Mouse (Mus musculus) lung, postnatal 25 days (tissue): ENCODE data around the gene Otub1.
A peak's percentile ranks its signal among the peaks of the same experiment; 100 is the strongest.

Experiments
- DNase-seq: peaks from one replicate; pipeline ENCODE4 v3.0.0; 2022; ENCODE audit warnings: low spot score

The Otub1 gene

DNA sequence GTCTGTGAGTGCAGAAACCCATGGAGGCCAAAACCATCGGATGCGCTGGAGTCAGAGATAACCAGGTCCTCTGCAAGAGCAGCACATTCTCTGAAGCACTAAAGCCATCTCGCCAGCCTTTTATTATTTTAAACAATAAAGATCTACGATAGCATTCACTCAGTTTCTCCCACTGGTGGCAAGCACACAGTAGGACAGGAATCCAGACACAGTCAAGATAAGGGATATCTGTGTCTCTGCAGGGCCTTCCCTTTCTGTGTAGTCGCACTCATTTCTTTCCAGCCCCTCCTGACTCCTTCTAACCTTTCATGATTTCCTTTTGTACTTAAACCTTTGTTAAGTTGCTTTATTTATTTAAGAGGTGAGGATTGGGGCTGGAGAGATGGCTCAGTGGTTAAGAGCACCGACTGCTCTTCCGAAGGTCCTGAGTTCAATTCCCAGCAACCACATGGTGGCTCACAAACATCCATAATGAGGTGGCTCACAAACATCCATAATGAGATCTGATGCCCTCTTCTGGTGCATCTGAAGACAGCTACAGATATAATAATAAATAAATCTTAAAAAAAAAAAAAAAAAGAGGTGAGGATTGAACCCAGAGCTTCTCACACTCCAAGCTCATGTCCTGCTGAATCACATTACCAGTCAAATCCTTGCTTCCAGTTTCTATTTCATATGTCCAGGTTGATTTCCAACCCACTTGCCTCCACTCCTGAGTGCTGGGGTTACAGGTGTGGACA lies 4.0 kb upstream of the Otub1 start:
- DNase-seq: no peak

DNA sequence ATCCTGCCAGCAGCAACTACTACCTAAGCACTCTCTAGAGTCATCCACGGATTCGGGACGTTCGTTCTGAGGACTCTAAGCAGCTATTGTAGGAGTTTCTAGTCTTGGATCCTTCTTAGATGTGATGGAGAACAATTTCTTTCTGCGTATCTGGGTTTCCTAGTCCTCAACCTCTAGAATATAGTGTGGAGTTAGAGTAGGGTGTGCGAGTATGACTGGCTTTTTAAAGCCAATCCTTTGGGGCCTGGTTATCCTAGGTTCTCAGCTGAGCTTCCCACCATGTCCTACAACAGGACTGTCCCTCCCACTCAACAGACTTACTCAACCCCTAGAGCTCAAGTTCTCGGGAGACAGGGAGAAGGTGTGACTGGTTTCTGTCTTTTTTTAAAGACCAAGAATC lies 790 bp downstream of the Otub1 start:
- no peak for DNase-seq

GRCm38 (mm10) chr19:7204898-7205297 lies 1.2 kb downstream of the Otub1 start:
- no peak for DNase-seq

DNA sequence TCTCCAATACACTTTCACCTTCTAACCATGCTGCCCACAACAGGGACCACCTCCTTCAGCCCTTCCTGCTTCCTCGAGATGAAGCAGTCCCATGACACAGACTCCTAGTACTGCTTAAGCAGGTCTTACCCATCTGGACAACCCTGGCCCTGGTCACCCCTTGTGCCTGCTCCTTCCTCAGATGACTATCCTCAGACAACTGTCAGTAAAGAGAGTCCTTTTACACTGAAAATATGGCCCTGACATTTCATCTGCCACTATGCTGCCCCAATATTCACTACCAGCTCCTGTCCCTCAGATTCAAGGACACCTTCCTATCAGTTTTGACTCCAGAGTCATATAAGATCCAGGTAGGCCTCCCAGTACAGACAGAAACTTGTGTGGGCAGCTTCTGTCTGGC lies 5.7 kb downstream of the Otub1 start:
- DNase-seq: no peak

DNA sequence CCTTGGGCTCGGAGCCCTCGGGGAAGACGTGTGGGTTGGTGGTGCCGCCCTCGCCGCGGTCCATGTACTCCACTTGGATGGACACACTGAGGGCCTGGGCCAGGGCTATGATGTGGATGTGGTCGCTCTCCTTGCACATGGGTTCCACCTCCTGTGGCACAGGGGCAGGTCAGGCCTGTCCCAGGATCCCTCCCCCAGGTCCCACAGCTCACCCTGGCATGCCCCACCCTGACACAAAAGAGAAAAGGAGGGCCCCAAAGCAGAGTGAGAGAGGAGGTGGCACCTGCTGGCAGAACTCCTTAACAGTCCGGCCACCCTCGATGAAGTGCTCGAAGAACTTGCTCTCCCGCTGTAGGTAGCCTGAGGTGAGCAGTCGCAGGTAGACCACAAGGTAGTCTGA lies 7.0 kb downstream of the Otub1 start:
- DNase-seq: no peak

DNA sequence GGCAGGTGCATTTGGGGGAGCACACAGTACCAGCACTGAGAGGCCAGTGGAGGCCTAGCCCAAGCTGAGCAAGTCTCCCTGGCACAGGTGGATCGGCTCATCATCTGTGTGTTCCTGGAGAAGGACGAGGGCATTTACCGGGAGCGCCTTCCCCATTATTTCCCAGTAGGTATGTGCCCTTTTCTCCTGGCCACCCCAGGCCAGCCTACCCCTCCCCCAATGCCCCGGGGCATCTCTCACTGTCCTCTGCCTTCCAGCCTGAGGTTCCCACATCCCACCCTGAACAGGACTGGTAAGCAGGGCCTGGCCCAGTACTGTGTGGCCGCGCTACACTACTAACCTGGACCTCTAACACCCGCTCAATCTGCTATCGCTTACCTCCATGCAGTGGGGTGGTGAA lies 8.7 kb downstream of the Otub1 start:
- no peak for DNase-seq

DNA sequence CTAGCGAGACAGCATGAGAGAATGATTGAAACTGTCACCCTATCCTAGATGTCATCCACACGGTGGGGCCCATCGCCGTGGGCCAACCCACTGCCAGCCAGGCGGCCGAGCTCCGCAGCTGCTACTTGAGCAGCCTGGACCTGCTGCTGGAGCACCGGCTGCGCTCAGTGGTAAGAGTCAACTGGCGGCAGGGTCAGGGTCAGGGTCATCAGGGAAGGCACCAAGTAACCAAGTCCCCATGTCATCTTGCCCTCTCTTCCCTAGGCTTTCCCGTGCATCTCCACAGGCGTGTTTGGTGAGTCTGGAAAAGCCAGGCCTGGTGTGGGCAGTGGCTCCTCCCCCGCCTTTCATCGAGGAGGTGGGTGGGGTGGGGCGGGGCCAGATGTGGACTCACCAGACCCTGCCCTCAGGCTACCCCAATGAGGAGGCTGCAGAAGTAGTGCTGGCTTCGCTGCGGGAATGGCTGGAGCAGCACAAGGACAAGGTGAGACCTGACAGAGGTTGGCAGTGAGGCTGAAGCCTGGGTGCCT lies 9.3 kb downstream of the Otub1 start:
- DNase-seq: peak; percentile 10

DNA sequence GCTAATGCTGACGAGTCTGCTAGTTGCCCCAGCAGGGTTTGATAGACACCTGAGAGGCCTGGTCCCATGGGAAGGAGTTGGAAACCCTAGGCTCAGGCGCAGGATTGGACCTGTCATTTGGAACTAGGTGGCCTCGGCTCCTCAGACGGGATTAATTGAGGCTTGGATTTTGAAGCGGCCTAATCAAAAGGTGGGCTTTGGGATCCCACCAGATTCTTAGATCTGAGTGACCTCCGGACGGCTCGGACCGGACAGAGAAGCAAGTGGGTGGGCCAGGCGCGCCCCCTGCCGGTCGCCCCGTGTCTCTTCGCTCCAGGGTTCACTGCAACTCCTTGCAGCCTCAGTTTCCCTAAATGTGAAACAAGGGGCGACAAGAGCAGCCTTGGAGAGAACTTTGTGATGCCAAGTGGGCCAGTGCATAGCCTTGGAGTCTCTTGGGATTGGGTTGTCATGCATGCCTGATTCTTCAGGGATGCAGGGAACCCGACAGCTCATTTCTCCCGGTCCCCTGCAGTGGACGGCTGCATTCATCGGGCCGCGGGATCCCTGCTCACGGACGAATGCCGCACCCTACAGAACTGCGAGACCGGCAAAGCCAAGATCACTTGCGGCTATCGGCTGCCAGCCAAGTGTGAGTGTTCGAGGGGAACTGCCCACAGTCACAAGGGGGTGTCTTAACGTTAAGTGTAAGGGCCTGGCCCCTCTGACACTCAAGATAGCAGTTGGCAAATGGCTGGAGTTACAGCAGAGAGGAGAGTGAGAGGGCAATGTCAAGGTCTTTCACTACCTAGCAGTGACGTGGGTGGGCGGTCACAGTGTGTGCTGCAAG lies 10.0 kb downstream of the Otub1 start:
- DNase-seq: peak; percentile 56

DNA sequence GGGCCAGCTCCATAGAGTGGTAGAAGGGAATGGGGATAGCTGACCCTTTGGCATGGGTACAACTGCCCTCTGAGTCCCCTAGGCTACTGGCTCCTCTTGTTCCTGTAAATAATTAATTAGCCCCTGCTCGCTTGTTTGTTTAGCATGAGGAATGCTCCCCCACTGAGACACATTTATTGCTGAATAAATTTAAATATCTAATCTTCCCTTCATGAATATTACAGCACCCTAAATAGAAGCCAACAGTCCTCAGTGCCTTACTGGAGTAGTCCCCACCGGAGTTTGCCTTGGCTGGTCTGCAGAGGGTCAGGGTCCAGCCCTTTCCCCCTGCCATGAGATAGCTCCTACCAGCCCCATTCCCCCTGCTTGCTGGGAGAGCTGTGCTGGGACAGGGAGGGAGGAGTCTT lies 13.6 kb downstream of the Otub1 start:
- DNase-seq: no peak

DNA sequence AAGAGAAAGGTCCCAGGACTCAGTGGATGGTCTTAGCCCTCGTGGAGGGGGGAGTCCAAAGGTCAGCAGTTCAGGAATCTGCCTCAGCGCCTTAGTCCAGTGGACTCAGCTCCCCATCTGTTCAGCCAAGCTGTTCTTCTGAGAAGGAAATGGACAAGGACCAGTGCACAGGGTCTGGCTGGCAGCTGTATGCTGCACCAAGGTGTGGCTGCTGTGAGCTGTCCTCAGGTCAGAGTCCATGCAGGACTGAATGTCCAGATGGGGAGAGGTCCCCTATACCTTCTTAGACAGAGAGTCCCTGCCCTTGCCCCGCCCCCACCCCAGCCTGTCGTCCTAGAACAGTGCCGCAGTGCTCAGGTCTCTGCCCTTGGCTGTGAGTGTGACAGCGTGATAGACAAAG lies 14.5 kb downstream of the Otub1 start:
- no peak for DNase-seq

- no peak for DNase-seq
Observed at GRCm38 (mm10) chr19:7190986-7191385, 15.1 kb downstream of the Otub1 start.

DNA sequence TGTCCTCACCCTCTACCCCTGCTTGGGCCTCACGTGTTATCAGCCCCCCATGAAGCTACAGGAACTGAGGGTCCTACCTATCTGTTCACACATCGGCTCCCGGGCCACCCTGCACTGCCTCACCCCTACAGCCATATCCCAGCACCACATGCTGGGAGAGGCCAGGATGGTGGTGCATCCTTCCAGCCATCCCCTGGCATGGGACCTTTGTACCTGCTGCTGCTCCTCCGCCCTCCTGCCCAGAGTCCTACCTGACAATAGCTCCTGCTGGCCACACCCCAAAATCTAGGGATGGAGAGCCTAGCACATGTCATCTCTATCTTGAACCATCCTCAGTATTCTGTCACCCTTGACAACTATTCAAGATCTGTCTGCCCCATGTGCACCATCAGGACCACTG lies 17.1 kb downstream of the Otub1 start:
- DNase-seq: no peak

- DNase-seq: no peak
Observed at GRCm38 (mm10) chr19:7187157-7187556, 19.0 kb downstream of the Otub1 start.

GRCm38 (mm10) chr19:7185715-7186291 lies 20.3 kb downstream of the Otub1 start:
- no peak for DNase-seq

- DNase-seq: no peak
Observed at GRCm38 (mm10) chr19:7185059-7185458, 21.1 kb downstream of the Otub1 start.

DNA sequence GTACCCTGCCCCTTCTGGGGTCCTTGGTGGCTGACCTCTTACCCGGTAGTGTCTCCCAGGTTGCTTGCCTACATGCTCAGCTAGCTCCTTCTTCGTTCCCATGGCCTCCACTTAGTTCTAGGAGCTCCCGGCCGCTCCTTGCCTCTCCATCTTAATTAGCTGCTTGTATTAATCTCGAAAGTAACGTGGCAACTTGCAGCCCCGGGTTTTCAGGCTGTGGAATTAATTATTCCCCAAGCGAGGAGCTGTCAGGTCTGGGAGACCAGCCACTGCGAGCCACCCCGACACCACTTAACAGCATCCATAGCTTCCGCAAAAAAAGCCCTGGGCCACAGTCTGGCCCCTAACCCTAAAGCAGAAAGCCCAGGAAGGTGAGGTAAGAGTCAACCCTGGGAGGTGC lies 22.7 kb downstream of the Otub1 start:
- no peak for DNase-seq

DNA sequence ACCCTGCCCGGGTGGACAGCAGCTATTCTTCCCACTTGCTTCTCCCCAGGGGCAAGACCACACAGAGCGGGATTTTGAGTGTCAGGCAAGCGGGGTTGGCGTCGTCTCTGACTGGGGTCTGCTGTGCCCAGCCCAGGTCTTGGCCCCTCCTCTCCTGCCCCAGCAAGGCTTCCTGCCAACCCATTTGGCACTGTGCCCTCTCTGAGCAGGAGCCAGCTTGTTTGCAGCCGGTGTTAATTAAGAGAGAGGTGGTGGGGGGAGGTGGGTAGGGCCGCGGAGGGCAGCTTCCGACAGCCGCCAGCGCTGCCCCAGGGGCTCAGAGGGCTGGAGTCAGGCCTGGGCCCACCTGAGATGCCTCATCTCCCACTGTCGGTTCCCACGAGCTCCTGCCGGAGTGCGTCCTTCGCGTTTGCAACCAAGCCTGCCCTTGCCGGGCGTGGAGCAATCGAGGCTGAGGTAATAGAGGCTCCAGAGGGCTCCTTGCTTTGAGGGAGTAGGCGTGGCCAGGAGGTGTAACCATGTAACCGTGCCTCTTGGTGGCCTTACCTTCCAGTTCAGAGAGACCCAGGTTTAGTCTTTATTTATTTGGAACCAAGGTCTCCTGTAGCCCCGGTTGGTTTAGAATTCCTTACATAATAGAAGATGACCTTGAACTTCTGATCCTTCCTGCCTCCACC lies 23.7 kb downstream of the Otub1 start:
- DNase-seq: peak; percentile 47

GRCm38 (mm10) chr19:7181496-7181895 lies 24.6 kb downstream of the Otub1 start:
- DNase-seq: no peak

DNA sequence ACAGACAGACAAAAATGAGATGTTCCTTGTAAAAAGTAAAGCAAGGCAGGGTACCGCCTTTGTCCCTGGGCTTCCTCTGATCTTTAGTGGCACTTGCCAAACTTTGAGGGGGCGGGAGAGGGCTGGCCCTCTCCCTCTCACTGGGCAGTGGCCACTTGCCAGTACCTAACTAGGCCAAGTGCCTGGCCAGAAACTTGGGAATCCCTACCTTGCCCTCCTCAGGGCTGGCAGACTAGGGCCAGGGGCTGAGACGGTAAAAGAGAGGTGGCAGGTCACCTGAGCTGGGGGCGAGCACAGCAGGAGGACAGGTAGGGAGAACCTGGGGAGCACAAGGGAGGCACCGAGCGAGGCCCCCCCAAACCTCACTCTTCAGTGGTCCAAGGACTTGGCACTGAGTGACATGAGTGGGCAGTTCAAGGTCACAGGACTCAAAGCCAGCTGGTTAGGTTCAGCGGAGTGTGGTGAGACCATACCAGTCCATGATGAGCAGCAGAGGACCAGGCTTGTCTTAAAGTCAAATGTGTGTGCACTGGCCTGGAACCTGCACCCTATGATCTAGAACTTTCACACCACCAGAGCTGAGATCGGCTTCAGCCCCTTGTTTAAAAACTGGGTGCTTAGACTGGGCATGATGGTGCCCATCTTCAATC lies 25.2 kb downstream of the Otub1 start:
- DNase-seq: peak; percentile 44

- no peak for DNase-seq
Observed at GRCm38 (mm10) chr19:7178841-7179452, 27.2 kb downstream of the Otub1 start.

GRCm38 (mm10) chr19:7177804-7178511 lies 28.2 kb downstream of the Otub1 start:
- no peak for DNase-seq
